Mouse (Mus musculus) adrenal gland, adult 18-20 months (tissue): ENCODE results near the gene Tns4. TPM values are rescaled to one million over a fixed set of nuclear protein-coding genes. Genes with fewer than 3 reads are reported as not detected.

ENCODE experiments used
- DNase-seq, 2 experiments: peaks; one replicate each; pipeline ENCODE4 v3.0.0; 2021 to 2022; ENCODE audit warnings: low spot score in 2 of 2
- total RNA-seq, 2 experiments: library from RNA; stranded (reverse); gene quantifications; 1 replicate in 1 of 2; 2 replicates in 1 of 2; pipeline ENCODE4 v1.2.3; 2021

Tns4 gene
- total RNA-seq, 2 experiments from 2014 or later = 0.43 to 0.67 TPM

DNA sequence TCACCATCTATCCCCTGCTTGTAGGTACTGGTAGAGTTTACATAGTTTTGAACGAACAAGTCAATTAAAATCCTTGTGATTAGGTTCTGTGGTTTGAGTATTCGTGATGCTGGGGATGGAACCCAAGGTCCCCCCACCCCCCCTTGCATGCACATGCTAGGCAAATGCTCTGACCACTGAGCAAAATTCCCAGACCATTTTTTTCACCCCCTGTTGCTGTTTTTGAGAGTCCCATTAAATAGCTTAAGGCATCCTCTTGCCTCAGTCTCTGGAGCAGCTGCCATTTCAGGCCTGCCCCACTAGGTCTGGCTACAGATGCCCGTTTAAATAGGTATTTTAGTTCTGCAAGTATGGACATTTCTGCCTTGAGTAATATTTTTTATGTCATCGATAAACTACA lies 66.0 kb downstream of the Tns4 start:
- DNase-seq = no peak

DNA sequence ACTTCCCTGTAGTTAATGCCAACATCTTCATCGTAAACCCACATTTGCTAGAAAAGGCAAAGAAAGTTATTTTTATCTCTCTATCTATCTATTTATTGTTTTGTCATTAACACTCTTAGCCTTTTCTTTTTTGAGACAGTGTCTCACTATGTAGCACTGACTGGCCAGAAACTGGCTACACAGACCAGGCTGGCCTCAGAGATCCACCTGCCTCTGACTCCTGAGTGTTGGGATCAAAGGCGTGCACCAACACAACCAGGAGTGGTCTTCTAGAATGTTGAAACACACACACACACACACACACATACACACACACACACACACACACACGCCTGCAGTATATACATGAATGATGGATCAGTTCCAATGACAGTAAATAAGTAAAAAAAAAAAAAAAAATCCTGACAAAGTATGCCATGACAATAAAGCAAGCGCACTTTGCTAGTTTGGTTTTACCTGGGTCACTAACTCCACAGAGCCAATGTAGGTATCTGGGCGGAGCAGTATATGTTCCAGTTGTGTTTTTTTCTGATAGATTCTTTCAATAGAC lies 66.6 kb downstream of the Tns4 start:
- no peak for DNase-seq

- no peak for DNase-seq
Observed at GRCm38 (mm10) chr11:99019844-99020243, 69.3 kb downstream of the Tns4 start.

Other genes with a start within 250 kb of the Tns4 start
- gene Wipf2, start 225.7 kb downstream of the Tns4 start, total RNA-seq = 10 to 100 TPM; 20.0 to 22.2 TPM
- under 1 TPM; 0.32 to 0.43 TPM for gene Cdc6, start 181.5 kb downstream of the Tns4 start, total RNA-seq
- 10 to 100 TPM; 16.2 to 16.7 TPM for gene Rara, start 161.5 kb downstream of the Tns4 start, total RNA-seq
- gene Gjd3, start 106.3 kb downstream of the Tns4 start, total RNA-seq = not detected
- gene Top2a, start 65.1 kb downstream of the Tns4 start, total RNA-seq = 1 to 10 TPM; 3.2 to 4.3 TPM
- gene Igfbp4, start 48.1 kb downstream of the Tns4 start, total RNA-seq = 100 to 1,000 TPM in 1 of 2 experiments, 10 to 100 TPM in 1; 74.6 to 150 TPM
- under 1 TPM in 1 of 2 experiments, not detected in 1; 0.38 TPM for gene Ccr7, start 65.8 kb upstream of the Tns4 start, total RNA-seq
- 10 to 100 TPM; 40.5 to 57.3 TPM for gene Smarce1, start 141.7 kb upstream of the Tns4 start, total RNA-seq
- 1 to 10 TPM; 1.3 to 1.7 TPM for gene Krt222, start 154.8 kb upstream of the Tns4 start, total RNA-seq
- not detected for gene Krt24, start 196.0 kb upstream of the Tns4 start, total RNA-seq
- not detected for gene Krt25, start 233.6 kb upstream of the Tns4 start, total RNA-seq
- gene Krt26, start 248.7 kb upstream of the Tns4 start, total RNA-seq = not detected